Mouse (Mus musculus): ENCODE measurements around the gene Gucy2g.

GRCm38 (mm10) chr19:55288974-55289373 lies 47.9 kb upstream of the Gucy2g start:
- no peak for TF ChIP-seq GATA1 (IDR thresholded peaks at IDR 0.05; ENCODE audit: low read length)
- TF ChIP-seq TAL1 (IDR thresholded peaks at IDR 0.05; ENCODE audit: low read length) = no peak

All from erythroblast, embryonic 14.5 days (primary cell).